Mouse (Mus musculus) testis, postnatal 10 days (tissue): ENCODE data around the gene Bst2.
A peak's percentile ranks its signal among the peaks of the same experiment; 100 is the strongest.

Source experiments
- DNase-seq: peaks from one replicate; pipeline ENCODE4 v3.0.0; 2021; ENCODE audit warnings: low spot score

The Bst2 gene

DNA sequence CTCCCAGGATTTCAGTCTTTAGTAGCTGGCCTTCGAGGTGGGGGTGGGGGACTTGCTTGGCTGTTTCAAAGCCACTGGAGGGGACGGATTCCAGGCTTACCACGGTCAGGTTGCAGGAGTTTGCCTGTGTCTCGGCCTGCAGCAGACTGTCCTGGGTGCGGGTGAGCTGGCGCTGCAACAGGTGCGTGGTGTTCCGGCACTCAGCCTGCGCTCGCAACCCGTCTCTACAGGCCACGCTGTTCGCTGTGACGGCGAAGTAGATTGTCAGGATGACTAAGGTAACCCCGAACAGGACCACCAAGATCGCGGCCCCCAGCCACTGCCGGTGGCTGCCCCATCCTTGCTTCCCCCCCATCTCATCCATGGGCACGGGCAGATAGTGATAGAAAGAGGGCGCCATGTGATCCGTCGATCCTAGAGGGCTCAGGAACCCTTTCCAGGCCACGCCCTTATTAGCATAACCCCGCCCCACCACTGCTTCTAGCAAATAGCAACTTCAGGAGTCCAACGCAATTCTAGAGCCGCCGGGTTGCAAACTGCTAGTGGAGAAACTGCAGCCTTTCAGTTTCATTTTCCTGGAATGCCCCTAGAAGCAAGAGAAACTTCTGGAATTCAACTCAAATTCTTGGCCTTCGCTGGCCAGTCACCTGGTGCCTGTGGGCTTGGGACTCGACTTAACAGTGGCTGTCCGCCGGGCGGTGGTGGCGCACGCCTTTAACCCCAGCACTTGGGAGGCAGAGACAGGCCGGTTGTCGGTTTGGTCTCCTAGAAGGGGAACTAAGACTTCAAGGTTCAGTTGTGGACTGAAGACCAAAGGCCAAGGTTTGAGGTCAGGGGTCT lies at the start of gene Bst2:
Gene Bst2 (minus strand): TSS at position 429 of the 840 bp plus-strand sequence.
- peak; percentile 92 for DNase-seq

- peak; percentile 82 for DNase-seq
Measured at GRCm38 (mm10) chr8:71586891-71587290, 49.6 kb upstream of the Bst2 start.

DNA sequence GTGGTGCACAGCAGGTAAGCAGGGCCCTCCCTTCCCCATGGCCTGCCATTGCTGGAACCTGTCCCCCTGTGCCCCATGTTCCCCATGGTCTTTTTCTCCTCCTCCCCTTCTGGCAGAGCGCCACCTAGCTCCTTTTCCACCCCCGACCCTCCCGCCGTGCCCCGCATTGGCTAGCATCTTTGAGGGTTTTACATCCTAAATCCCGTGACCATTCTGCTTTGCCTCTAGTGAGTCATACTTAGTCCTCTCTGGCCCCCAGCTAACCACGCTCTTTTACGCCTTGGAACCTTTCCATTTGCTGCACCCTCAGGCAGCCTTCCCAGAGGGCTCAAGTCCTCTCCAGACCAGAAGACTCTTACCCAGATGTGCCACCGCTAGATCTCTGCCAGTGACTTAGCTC lies 42.9 kb upstream of the Bst2 start:
- DNase-seq = no peak

DNA sequence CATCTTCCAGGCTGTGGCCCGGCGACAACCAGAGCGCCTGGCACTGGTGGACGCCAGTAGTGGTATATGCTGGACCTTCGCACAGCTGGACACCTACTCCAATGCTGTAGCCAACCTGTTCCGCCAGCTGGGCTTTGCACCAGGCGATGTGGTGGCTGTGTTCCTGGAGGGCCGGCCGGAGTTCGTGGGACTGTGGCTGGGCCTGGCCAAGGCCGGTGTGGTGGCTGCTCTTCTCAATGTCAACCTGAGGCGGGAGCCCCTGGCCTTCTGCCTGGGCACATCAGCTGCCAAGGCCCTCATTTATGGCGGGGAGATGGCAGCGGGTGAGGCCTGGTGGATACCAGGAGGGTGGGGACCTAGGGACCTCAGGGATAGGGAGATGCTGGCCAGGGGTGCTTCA lies 42.2 kb upstream of the Bst2 start:
- DNase-seq = no peak

GRCm38 (mm10) chr8:71579009-71579408 lies 41.8 kb upstream of the Bst2 start:
- no peak for DNase-seq

DNA sequence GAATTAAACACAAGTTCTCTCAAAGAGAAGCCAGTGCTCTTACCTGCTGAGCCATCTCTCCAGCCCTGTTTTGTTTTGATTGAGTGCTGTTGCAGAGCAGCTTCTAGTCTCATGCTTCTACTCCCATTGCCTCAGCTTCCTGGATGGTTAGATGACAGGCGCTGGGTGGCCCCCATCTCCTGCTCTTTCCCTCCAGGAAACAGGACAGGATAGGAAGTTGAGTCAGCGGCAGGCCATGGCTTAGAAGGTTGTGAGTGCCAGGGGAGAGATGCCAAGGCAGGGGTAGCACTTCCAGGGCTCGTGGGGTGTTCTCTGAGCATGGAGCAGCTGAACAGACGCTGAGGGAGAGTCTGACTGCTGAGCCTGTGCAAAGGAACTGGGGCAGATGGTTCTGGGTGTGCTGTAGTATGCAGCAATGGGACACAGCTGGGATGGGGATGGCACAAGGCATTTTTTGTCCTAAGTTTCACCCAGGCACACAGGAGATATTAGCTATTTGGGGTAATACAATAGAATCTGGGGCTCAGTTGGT lies 40.7 kb upstream of the Bst2 start:
- DNase-seq = no peak

GRCm38 (mm10) chr8:71575020-71575419 lies 37.8 kb upstream of the Bst2 start:
- no peak for DNase-seq

DNA sequence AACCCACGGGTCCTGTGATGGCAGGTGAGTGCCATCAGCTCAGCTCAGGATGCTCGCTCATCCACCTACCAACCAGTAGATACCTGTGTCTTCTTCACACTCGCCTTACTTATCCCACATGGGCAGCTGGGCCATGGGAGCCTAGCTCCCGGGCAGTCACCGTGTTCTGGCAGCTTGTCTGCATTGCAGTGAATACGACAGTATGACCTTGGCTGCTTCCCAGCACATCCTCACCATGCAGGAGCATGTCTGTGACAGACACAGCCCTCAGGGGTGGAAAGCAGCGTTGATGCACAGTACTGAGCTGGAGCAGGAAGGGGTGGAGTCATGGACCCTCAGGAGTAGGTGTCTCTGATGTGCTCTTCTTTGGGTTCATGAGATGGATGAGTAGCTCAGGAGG lies 37.2 kb upstream of the Bst2 start:
- no peak for DNase-seq

DNA sequence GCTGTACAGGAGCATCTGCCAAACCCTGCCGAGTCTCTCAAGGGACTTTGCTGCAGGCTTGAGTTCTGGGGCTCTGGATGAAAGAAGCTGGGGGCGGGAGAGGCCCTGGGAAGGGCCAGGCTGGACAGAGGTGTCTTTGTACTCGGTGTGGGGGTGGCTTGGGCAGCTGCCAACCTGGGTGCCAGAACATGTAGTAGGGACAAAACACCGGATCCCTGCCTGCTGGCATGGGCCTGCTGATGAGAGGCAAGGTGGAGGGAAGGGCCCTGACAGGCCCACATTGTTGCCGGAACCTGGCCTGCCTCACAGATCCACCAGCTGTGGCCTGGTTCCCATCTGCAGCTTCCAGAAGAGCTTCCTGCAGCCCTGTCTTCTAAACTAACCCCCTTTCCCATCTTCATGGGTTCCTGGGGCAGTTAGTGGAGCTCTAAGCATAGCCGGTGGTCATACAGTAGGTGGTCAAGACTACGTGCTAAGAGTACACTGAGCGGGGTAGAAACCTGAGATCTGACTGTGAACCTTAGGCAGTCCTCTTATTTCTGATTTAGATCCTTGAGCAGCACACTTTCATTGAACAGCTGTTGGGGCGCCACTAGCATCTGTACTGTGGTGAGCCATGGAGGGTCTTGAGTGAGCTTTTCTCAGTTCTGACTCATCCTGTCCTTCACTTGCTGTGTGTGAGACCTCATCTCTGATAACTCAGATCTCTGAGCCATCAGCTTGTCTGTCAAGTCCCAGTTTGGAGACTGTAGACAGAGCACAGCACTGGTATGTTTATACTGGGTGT lies 35.8 kb upstream of the Bst2 start:
- peak; percentile 94 for DNase-seq

DNA sequence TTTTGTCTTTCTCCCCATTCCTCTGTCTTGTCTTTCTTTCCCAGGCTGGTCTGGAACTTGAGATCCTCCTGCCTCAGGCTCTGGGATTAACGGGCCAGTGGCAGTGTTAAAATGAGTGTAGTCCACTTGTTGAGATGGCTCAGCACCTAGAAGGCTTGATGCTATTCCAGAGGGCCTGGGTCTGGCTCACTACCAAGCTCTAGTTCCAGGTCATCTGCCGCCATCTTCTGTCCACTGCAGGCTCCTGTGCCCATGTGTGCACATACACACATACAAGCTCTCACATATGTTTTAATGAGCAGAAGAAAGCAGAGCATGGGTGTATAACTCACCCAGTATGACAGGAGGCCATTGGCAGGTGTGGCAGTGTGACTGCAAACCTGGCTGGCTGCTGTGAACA lies 34.8 kb upstream of the Bst2 start:
- no peak for DNase-seq

GRCm38 (mm10) chr8:71570291-71570954 lies 33.2 kb upstream of the Bst2 start:
- peak; percentile 98 for DNase-seq

- peak; percentile 93 for DNase-seq
Measured at GRCm38 (mm10) chr8:71569366-71570290, 32.4 kb upstream of the Bst2 start.

- DNase-seq = no peak
Measured at GRCm38 (mm10) chr8:71568941-71569340, 31.7 kb upstream of the Bst2 start.

DNA sequence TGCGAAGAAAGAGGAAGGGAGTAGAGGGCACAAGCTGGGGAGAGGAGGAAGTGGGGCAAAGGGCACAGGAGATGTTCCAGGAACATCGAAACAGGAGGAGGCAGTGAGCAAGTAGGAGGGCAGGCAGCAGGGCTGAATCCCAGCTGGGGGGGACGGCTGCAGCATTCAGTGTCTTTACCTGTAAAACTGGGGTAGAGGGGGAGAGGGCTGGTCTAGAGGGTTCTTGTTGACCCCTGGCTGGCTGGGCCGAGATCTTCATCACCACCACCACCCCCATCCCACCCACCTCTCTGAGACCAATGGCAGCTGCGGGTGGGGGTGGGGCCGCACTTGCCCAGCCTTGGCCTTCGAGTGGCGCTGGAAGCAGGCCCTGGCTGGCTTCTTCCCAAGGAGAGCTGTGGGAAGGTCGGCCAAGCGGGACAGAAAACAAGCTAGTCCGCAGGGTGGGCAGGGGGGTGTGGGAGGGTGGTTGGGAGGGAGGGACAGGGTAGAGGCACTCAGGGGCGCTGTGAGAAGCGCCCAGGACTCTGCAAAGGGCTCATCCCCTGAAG lies 31.2 kb upstream of the Bst2 start, which contains the start of gene Slc27a1:
Gene Slc27a1 (plus strand): TSS at position 496 of the 551 bp plus-strand sequence.
- peak; percentile 92 for DNase-seq

- no peak for DNase-seq
Measured at GRCm38 (mm10) chr8:71567587-71567986, 30.3 kb upstream of the Bst2 start.

DNA sequence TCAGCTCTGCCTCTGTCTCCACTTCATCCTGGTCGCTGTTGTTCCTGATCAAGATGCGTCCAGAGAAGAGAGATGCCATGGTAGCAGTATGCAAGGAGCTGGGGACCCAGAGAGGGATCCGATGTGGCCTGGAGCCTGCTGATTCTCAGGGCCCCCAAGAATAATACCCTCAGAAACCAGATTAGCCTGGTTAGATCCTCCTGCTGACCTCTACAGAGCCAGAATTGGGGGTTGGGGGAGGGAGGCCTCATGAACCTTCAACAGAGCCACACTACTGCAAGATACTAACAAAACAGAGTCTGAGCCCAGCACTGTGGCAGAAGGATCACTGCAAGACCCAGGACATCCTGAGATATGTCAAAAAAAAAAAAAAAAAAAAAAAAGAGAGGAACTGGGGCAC lies 29.2 kb upstream of the Bst2 start, which contains the start of gene Nxnl1:
Gene Nxnl1 (minus strand): TSS at position 101 of the 400 bp plus-strand sequence.
- DNase-seq = no peak

DNA sequence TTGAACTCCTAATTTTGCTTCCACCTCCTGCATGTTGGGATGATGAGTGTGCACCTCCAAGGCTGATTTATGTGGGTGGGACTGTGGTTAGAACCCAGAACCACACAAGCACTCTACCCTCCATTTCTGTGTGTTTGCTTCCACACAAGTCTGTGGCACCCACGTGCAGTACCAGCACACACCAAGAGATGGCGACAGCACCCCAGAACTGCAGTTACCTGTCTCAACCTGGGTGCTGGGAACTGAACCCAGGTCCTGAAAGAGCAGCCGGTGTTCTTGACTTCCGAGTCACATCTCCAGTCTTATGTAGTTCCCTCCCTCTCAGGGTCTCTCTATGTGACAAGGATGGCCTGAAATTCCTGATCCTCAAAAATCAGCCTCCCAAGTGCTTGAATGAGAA lies 26.7 kb upstream of the Bst2 start:
- DNase-seq = no peak

GRCm38 (mm10) chr8:71562751-71563150 lies 25.5 kb upstream of the Bst2 start:
- peak; percentile 95 for DNase-seq

DNA sequence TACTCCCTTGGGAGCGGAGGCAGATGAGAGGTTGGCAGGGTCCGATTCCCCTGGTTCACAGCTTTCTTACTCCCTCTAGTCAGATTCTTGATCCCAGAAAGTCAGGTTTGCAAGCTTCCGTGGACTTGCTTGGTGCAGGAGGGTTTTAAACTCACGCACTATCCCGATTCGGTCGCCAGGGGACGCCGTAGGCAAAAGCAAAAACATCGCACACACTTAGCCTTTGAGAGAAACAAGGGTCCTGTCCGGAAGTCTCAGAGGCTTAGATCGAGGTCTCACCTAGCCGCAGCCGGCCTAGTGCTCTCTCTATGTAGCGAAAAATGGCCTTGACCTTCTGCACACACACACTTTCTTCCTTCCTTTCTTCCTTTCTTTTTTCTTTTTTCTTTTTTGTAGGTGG lies 24.1 kb upstream of the Bst2 start:
- DNase-seq = peak; percentile 79

GRCm38 (mm10) chr8:71560765-71561164 lies 23.5 kb upstream of the Bst2 start:
- DNase-seq = no peak

- no peak for DNase-seq
Measured at GRCm38 (mm10) chr8:71560071-71560470, 22.8 kb upstream of the Bst2 start.
